Mouse (Mus musculus) CH12.LX (cell line): ENCODE data around the gene Sptbn2. TPM values are rescaled to one million over a fixed set of nuclear protein-coding genes. Genes with fewer than 3 reads are reported as not detected.

Experiments used
- DNase-seq: peaks from one replicate; pipeline ENCODE4 v3.0.0-alpha.2; 2013; ENCODE audit errors: extremely low read depth
- H3K27ac ChIP-seq: 2 replicates; pipeline ENCODE4 v1.5.1; 2012; ENCODE audit warnings: low read depth, mild to moderate bottlenecking, control low read depth, moderate library complexity; ENCODE audit not compliant: insufficient read depth
- H3K27me3 ChIP-seq: replicated peaks from 2 replicates; pipeline ENCODE3; 2012; ENCODE audit warnings: inconsistent platforms
- H3K36me3 ChIP-seq, 2 experiments: replicated peaks in 1 of 2; 2 replicates each; pipeline versions ENCODE3 to v1.6.1; 2012; ENCODE audit warnings: inconsistent platforms in 1 of 2, low read length in 1 of 2, mild to moderate bottlenecking in 1 of 2, mixed read lengths in 1 of 2, moderate library complexity in 1 of 2; ENCODE audit not compliant: control insufficient read depth in 1 of 2, insufficient read depth in 1 of 2
- H3K4me1 ChIP-seq, 2 experiments: 2 replicates each; pipeline ENCODE4 v1.6.1; 2012; ENCODE audit warnings: inconsistent platforms in 1 of 2, moderate library complexity in 1 of 2; ENCODE audit not compliant: insufficient read depth in 2 of 2, control insufficient read depth in 1 of 2
- H3K4me2 ChIP-seq: 2 replicates; pipeline ENCODE4 v1.6.1; 2012; ENCODE audit warnings: low read depth, mild to moderate bottlenecking, control low read depth; ENCODE audit not compliant: poor library complexity, insufficient read depth, severe bottlenecking
- H3K4me3 ChIP-seq, 3 experiments: fragments of 150-350 bp in 1 of 3; sonication (generic) in 1 of 3; replicated peaks in 1 of 3; 2 replicates each; pipeline versions ENCODE3 to v1.5.1; 2011 to 2012; ENCODE audit warnings: low read depth in 2 of 3, low read length in 2 of 3, mild to moderate bottlenecking in 2 of 3, moderate library complexity in 2 of 3, control low read depth in 1 of 3, improper control_type of control experiment in 1 of 3, inconsistent platforms in 1 of 3, mixed read lengths in 1 of 3; ENCODE audit not compliant: poor library complexity in 1 of 3
- H3K79me2 ChIP-seq: replicated peaks from 2 replicates; pipeline ENCODE4 v1.6.1; 2012; ENCODE audit warnings: mild to moderate bottlenecking, moderate library complexity; ENCODE audit not compliant: control insufficient read depth, poor library complexity, insufficient read depth, severe bottlenecking; ENCODE audit errors: extremely low read depth
- H3K9ac ChIP-seq: 2 replicates; pipeline ENCODE4 v1.6.1; 2012; ENCODE audit warnings: low read depth, mild to moderate bottlenecking, control low read depth, moderate library complexity; ENCODE audit not compliant: insufficient read depth
- H3K9me3 ChIP-seq: replicated peaks from 2 replicates; pipeline ENCODE3; 2012; ENCODE audit warnings: low read length, inconsistent platforms, mixed read lengths
- CHD1 ChIP-seq: IDR thresholded peaks from 2 replicates; pipeline ENCODE4 v1.6.1; 2012; ENCODE audit warnings: low read depth, low read length, improper control_type of control experiment, inconsistent platforms
- CHD2 ChIP-seq: IDR thresholded peaks from 2 replicates; pipeline ENCODE4 v1.6.1; 2011; ENCODE audit warnings: low read length, improper control_type of control experiment
- CTCF ChIP-seq, 2 experiments: IDR thresholded peaks in 1 of 2; conservative IDR thresholded peaks in 1 of 2; 2 replicates each; pipeline ENCODE4 v1.5.1; 2011 to 2012; ENCODE audit warnings: low read depth in 2 of 2, low read length in 2 of 2, improper control_type of control experiment in 1 of 2, inconsistent platforms in 1 of 2, mild to moderate bottlenecking in 1 of 2, moderate library complexity in 1 of 2
- E2F4 ChIP-seq: IDR thresholded peaks from 2 replicates; pipeline ENCODE4 v1.6.1; 2011; ENCODE audit warnings: low read depth, low read length, improper control_type of control experiment; ENCODE audit not compliant: insufficient replicate concordance
- ELF1 ChIP-seq: IDR thresholded peaks from 2 replicates; pipeline ENCODE4 v1.6.1; 2014; ENCODE audit warnings: low read depth, mild to moderate bottlenecking, inconsistent platforms, low read length, improper control_type of control experiment
- EP300 ChIP-seq: IDR thresholded peaks from 2 replicates; pipeline ENCODE4 v1.6.1; 2011; ENCODE audit warnings: low read length, improper control_type of control experiment
- ETS1 ChIP-seq: conservative IDR thresholded peaks from 2 replicates; pipeline ENCODE4 v1.6.1; 2012; ENCODE audit warnings: low read depth, mild to moderate bottlenecking, inconsistent platforms, low read length, improper control_type of control experiment, moderate library complexity
- GABPA ChIP-seq: IDR thresholded peaks from 2 replicates; pipeline ENCODE4 v1.6.1; 2012; ENCODE audit warnings: low read depth, low read length, improper control_type of control experiment, inconsistent platforms; ENCODE audit not compliant: insufficient replicate concordance
- HCFC1 ChIP-seq: IDR thresholded peaks from 2 replicates; pipeline ENCODE4 v1.6.1; 2012; ENCODE audit warnings: low read depth, mild to moderate bottlenecking, inconsistent platforms, low read length, improper control_type of control experiment
- IRF4 ChIP-seq: IDR thresholded peaks from 2 replicates; pipeline ENCODE4 v1.6.1; 2014; ENCODE audit warnings: low read depth, mild to moderate bottlenecking, inconsistent platforms, low read length, improper control_type of control experiment
- JUND ChIP-seq: conservative IDR thresholded peaks from 2 replicates; pipeline ENCODE4 v1.6.1; 2011; ENCODE audit warnings: low read depth, low read length, improper control_type of control experiment
- KAT2A ChIP-seq: IDR thresholded peaks from 2 replicates; pipeline ENCODE4 v1.6.1; 2012; ENCODE audit warnings: low read length, improper control_type of control experiment, inconsistent platforms; ENCODE audit not compliant: insufficient replicate concordance
- MAX ChIP-seq: IDR thresholded peaks from 2 replicates; pipeline ENCODE4 v1.6.1; 2011; ENCODE audit warnings: low read length, improper control_type of control experiment
- MXI1 ChIP-seq: IDR thresholded peaks from 2 replicates; pipeline ENCODE4 v1.6.1; 2011; ENCODE audit warnings: mild to moderate bottlenecking, low read depth, low read length, improper control_type of control experiment
- PAX5 ChIP-seq: IDR thresholded peaks from 2 replicates; pipeline ENCODE4 v1.6.1; 2012; ENCODE audit warnings: low read length, inconsistent platforms, mixed read lengths
- POLR2AphosphoS2 ChIP-seq: IDR thresholded peaks from 2 replicates; pipeline ENCODE4 v1.6.1; 2011; ENCODE audit warnings: low read depth, low read length, improper control_type of control experiment
- RAD21 ChIP-seq: IDR thresholded peaks from 2 replicates; pipeline ENCODE4 v1.6.1; 2011; ENCODE audit warnings: low read depth, mild to moderate bottlenecking, low read length, improper control_type of control experiment, moderate library complexity
- RCOR1 ChIP-seq: conservative IDR thresholded peaks from 2 replicates; pipeline ENCODE4 v1.6.1; 2012; ENCODE audit warnings: low read depth, mild to moderate bottlenecking, inconsistent platforms, low read length, improper control_type of control experiment
- SIN3A ChIP-seq: IDR thresholded peaks from 2 replicates; pipeline ENCODE4 v1.6.1; 2012; ENCODE audit warnings: low read length, improper control_type of control experiment, inconsistent platforms
- SMC3 ChIP-seq: IDR thresholded peaks from 2 replicates; pipeline ENCODE4 v1.6.1; 2011; ENCODE audit warnings: low read depth, low read length, improper control_type of control experiment
- TBP ChIP-seq: conservative IDR thresholded peaks from 2 replicates; pipeline ENCODE4 v1.6.1; 2011; ENCODE audit warnings: low read depth, low read length, improper control_type of control experiment
- TCF12 ChIP-seq: IDR thresholded peaks from 2 replicates; pipeline ENCODE4 v1.6.1; 2014; ENCODE audit warnings: low read depth, mild to moderate bottlenecking, inconsistent platforms, low read length, improper control_type of control experiment
- USF1 ChIP-seq: IDR thresholded peaks from 2 replicates; pipeline ENCODE4 v1.6.1; 2014; ENCODE audit warnings: low read depth, mild to moderate bottlenecking, inconsistent platforms, low read length, improper control_type of control experiment
- ZC3H11A ChIP-seq: IDR thresholded peaks from 2 replicates; pipeline ENCODE4 v1.6.1; 2012; ENCODE audit warnings: low read depth, mild to moderate bottlenecking, inconsistent platforms, low read length, improper control_type of control experiment
- ZKSCAN1 ChIP-seq: IDR thresholded peaks from 2 replicates; pipeline ENCODE4 v1.6.1; 2012; ENCODE audit warnings: low read depth, inconsistent platforms, low read length, improper control_type of control experiment, borderline replicate concordance
- ZMIZ1 ChIP-seq: IDR thresholded peaks from 2 replicates; pipeline ENCODE4 v1.6.1; 2012; ENCODE audit warnings: low read depth, mild to moderate bottlenecking, inconsistent platforms, low read length, improper control_type of control experiment
- dilution Hi-C: fragments of 300-500 bp; cut with MboI; formaldehyde crosslinking; loops from 2 replicates; pipeline ENCODE4 v1.14.3; 2020; ENCODE audit warnings: low sequenced_read_pairs; ENCODE audit not compliant: extremely low pct_unique_long_range_greater_than_20kb, extremely low pct_ligation_motif_present
- in situ Hi-C: fragments of 300-500 bp; cut with MboI; formaldehyde crosslinking; loops from 3 replicates; pipeline ENCODE4 v1.14.3; 2019; ENCODE audit warnings: low sequenced_read_pairs, low pct_ligation_motif_present, low pct_unique_long_range_greater_than_20kb, mixed read lengths
- polyA plus RNA-seq: library from polyadenylated mRNA; unstranded; fragments of >175 nt; gene quantifications from 2 replicates; pipeline ENCODE4 v1.2.1, GENCODE M21; 2012; ENCODE audit warnings: low read depth; ENCODE audit not compliant: insufficient read length
- total RNA-seq, 2 experiments: library from RNA; depleted of rRNA; stranded (reverse); fragments of 300-350 nt in 1 of 2; fragments of >200 nt in 1 of 2; gene quantifications; 2 replicates each; pipeline ENCODE4 v1.2.3; 2012 to 2014

Sptbn2 gene
- total and polyA plus RNA-seq, 3 experiments, result 0.08 to 2.7 (median 0.24) TPM

DNA sequence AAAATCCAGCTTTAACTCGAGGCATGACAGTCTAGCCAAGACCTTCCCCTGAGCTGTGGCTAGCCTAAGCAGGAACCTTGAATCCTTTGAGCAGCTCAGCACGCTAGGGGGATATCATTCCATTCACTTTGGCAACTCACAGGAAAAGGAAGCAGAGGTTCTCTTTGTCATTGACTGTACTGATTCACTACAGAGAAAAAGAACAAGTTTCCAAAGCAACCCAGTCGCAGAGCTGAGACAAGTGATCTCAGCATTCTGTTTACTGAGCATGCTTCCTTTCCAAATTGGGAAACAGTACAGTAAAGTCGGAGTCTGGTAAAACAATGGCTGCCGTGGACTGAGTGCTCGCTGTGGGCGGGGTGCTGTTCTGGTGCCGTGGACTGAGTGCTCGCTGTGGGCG is 2.2 kb upstream of the Sptbn2 start:
- in situ Hi-C loops, result no loop called here
- peaks cover 10% of the 10 kb centered on the region for H3K9me3 ChIP-seq

DNA sequence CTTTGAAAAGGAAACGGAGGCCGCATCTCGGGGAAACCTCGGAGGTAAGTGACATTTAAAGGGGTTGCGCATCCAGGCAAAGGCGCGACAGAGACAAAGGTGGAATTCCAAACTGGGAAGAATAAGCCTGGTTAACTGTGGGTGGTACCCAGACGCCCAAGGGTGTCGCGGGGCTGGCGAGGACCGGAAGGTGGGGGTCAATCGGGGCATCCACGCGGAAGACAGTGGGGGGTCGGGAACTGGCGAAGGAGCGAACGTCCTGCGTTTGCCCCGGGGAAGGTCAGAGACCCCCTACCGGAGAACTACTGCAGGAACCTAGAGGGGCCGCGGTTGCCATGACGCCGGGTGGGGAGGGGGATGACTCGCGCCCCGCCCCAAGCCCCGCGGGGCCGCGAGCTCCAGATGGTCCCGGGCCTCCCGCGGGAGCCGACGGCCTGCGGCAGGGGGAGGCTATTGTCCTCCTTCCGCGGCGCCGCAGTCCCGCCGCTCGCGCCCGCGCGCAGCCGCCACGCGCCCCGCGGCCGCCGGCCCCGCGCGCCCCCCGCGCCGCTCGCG is 711 bp downstream of the Sptbn2 start:
- H3K9me3 ChIP-seq, result peaks cover 10% of the 10 kb centered on the region

More for the DNA sequence above, 2.2 kb upstream of the Sptbn2 start:
- H3K9ac ChIP-seq, result no peak overlapping the region
- dilution Hi-C loops, result no loop called here
- H3K4me1 ChIP-seq, result no peaks in the 10 kb centered on the region
- peaks cover 4% of the 10 kb centered on the region for H3K27me3 ChIP-seq
- TF ChIP-seq TCF12 (no peak), ZMIZ1 (no peak), ETS1 (no peak), MAX (no peak), RCOR1 (no peak), EP300 (no peak), HCFC1 (no peak), SMC3 (no peak), E2F4 (no peak), CHD1 (no peak), USF1 (no peak), ZKSCAN1 (no peak), SIN3A (no peak), PAX5 (no peak), POLR2AphosphoS2 (no peak), ELF1 (no peak), MXI1 (no peak), KAT2A (no peak), RAD21 (no peak), ZC3H11A (no peak)
- no peaks in the 10 kb centered on the region for H3K79me2 ChIP-seq
- no peaks in the 10 kb centered on the region for H3K36me3 ChIP-seq
- H3K27ac ChIP-seq, result no peak overlapping the region
- H3K4me2 ChIP-seq, result no peak overlapping the region
- DNase-seq, result no peak
- no peak overlapping the region for H3K4me3 ChIP-seq

More for the DNA sequence above, 711 bp downstream of the Sptbn2 start:
- no peaks in the 10 kb centered on the region for H3K4me1 ChIP-seq
- in situ Hi-C loops, result no loop called here
- dilution Hi-C loops, result no loop called here
- TF ChIP-seq JUND (no peak), RCOR1 (no peak), GABPA (no peak), CHD2 (no peak), TBP (no peak), PAX5 (no peak), IRF4 (no peak), SIN3A (no peak), CTCF (conservative IDR thresholded peaks at IDR 0.05 in 1 of 2, IDR thresholded peaks at IDR 0.05 in 1 of 2; ENCODE audit: low read depth in 2 of 2, low read length in 2 of 2) (no peak), SMC3 (no peak), CHD1 (no peak)
- no peaks in the 10 kb centered on the region for H3K36me3 ChIP-seq
- DNase-seq, result no peak
- no peak overlapping the region for H3K4me3 ChIP-seq
- H3K27ac ChIP-seq, result no peak overlapping the region
- no peak overlapping the region for H3K4me2 ChIP-seq
- no peak overlapping the region for H3K9ac ChIP-seq
- H3K27me3 ChIP-seq, result peaks cover 1% of the 10 kb centered on the region
- H3K79me2 ChIP-seq, result no peaks in the 10 kb centered on the region
